Mouse (Mus musculus): Measurements from ENCODE around the gene Mark2.

GRCm38 (mm10) chr19:7276053-7276659, 65.5 kb downstream of the Mark2 start:
- TF ChIP-seq CTCF (IDR thresholded peaks at IDR 0.05; ENCODE audit: extremely low read depth, insufficient read depth, low read length) (no peak), POLR2A (IDR thresholded peaks at IDR 0.05; ENCODE audit: extremely low read depth, insufficient read depth, low read length) (no peak)

All from cortical plate, adult 2 months (tissue).